Mouse (Mus musculus): ENCODE results near the gene Ugt1a6b. TPM values are rescaled to one million over a fixed set of nuclear protein-coding genes. Genes with fewer than 3 reads are reported as not detected.
"Not testable (repeated sequence)": the region's sequence is repeated elsewhere in the genome, so short reads cannot be mapped to it uniquely, and the experiment has no call there.

The Ugt1a6b gene
- polyA plus RNA-seq (2014; fragmentation: Nextera tagmentation; extraction: Ambion mirVana) = not detected in 2 replicates

GRCm38 (mm10) chr1:88103019-88103418 is at the start of gene Ugt1a6b:
Gene Ugt1a6b (plus strand): TSS chr1:88103252.
- not testable (repeated sequence) for H3K27ac ChIP-seq (ENCODE audit: low read depth); H3K4me3 ChIP-seq (ENCODE audit: low read depth, low read length); H3K9me3 ChIP-seq (ENCODE audit: control insufficient read depth, low read length); H3K4me1 ChIP-seq (replicated peaks; ENCODE audit: control insufficient read depth, insufficient read depth, low read length); H3K9ac ChIP-seq (ENCODE audit: low read length); ATAC-seq (replicated peaks; ENCODE audit: low FRiP score, low TSS enrichment, low read depth); H3K36me3 ChIP-seq (ENCODE audit: control insufficient read depth, insufficient read depth, low read length); H3K4me2 ChIP-seq (ENCODE audit: low read length); H3K27me3 ChIP-seq (replicated peaks; ENCODE audit: control insufficient read depth, insufficient read depth, low read length); DNase-seq (ENCODE audit: low spot score)
- WGBS = 61% methylated on average over 1 of the region's 3 CpGs

DNA sequence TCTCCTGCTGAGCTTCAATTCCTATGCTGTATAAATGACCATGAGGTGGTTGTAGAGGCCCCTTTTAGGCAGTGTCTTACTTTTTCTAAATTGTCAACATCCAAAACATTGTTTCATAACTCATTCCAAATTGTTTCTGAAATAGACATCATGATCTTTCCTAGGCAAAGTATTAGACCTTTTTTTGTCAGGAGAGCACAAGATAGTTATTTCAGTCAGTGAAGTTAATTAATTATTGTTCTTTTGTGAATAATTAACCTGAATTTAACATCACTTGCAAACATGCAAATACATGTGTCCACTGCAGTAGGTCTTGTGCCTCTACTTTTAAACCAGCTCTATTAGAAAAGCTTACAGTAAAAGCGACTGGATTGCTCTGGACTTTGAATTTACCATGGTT is 48.0 kb upstream of the Ugt1a6b start, which contains the start of gene Ugt1a10:
Gene Ugt1a10 (plus strand): TSS at position 301 of the 400 bp plus-strand sequence.
- Histone ChIP-seq H3K9ac (ENCODE audit: low read length) (no peak within 1 kb of the TSS), H3K36me3 (ENCODE audit: control insufficient read depth, insufficient read depth, low read length) (no peaks in the 10 kb centered on the region), H3K4me3 (ENCODE audit: low read depth, low read length) (no peak within 1 kb of the TSS), H3K27me3 (replicated peaks; ENCODE audit: control insufficient read depth, insufficient read depth, low read length) (no peaks in the 10 kb centered on the region), H3K27ac (ENCODE audit: low read depth) (no peak within 1 kb of the TSS), H3K4me1 (replicated peaks; ENCODE audit: control insufficient read depth, insufficient read depth, low read length) (no peaks in the 10 kb centered on the region), H3K9me3 (ENCODE audit: control insufficient read depth, low read length) (no peaks in the 10 kb centered on the region), H3K4me2 (ENCODE audit: low read length) (no peak within 1 kb of the TSS)
- no peak for DNase-seq (ENCODE audit: low spot score)
- no peak for ATAC-seq (replicated peaks; ENCODE audit: low FRiP score, low TSS enrichment, low read depth)
- 76% methylated on average over 1 of the region's 1 CpGs for WGBS

DNA sequence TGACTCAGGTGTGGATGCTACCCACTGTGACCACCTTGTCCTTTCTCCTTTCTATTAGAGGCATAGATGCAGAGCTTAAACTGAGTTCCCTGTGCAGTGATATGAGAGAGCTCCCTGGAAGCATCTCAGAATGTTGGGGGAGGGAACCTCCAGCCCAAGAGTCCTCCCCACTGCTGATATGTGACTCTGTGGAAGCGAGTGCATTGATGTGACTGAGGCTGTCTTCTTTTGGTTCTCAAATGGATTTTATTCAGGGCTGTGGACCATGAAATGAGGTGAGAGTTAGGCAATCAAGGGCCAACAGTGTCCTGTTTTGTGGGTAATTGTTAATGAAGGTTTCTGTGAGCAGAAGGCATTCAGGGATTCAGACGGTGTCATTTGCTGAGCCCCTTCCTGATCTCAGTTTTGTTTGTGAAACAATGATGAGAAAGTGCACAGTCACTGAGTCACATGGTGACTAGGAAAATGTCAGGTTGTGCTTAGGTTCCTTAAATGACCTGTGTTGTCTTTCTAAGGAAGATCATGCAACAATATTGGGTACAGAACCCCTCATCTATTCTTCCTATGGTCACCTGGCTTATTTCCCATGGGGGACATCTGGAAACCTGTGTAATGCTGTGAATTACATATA is 36.5 kb upstream of the Ugt1a6b start:
- H3K4me2 ChIP-seq (ENCODE audit: low read length); H3K9me3 ChIP-seq (ENCODE audit: control insufficient read depth, low read length); DNase-seq (ENCODE audit: low spot score); H3K4me3 ChIP-seq (ENCODE audit: low read depth, low read length); H3K27ac ChIP-seq (ENCODE audit: low read depth); H3K9ac ChIP-seq (ENCODE audit: low read length); H3K36me3 ChIP-seq (ENCODE audit: control insufficient read depth, insufficient read depth, low read length); H3K27me3 ChIP-seq (replicated peaks; ENCODE audit: control insufficient read depth, insufficient read depth, low read length); ATAC-seq (replicated peaks; ENCODE audit: low FRiP score, low TSS enrichment, low read depth); H3K4me1 ChIP-seq (replicated peaks; ENCODE audit: control insufficient read depth, insufficient read depth, low read length): not testable (repeated sequence)
- 64% methylated on average over 1 of the region's 2 CpGs for WGBS

- Histone ChIP-seq H3K9me3 (ENCODE audit: control insufficient read depth, low read length) (no peaks in the 10 kb centered on the region), H3K4me2 (ENCODE audit: low read length) (no peak within 1 kb of the TSS), H3K27ac (ENCODE audit: low read depth) (no peak within 1 kb of the TSS), H3K4me3 (ENCODE audit: low read depth, low read length) (no peak within 1 kb of the TSS), H3K4me1 (replicated peaks; ENCODE audit: control insufficient read depth, insufficient read depth, low read length) (no peaks in the 10 kb centered on the region), H3K9ac (ENCODE audit: low read length) (no peak within 1 kb of the TSS), H3K36me3 (ENCODE audit: control insufficient read depth, insufficient read depth, low read length) (no peaks in the 10 kb centered on the region), H3K27me3 (replicated peaks; ENCODE audit: control insufficient read depth, insufficient read depth, low read length) (no peaks in the 10 kb centered on the region)
- 57% methylated on average over 2 of the region's 2 CpGs for WGBS
- DNase-seq (ENCODE audit: low spot score) (no peak), ATAC-seq (replicated peaks; ENCODE audit: low FRiP score, low TSS enrichment, low read depth) (no peak)
Measured at GRCm38 (mm10) chr1:88070495-88070894, 32.6 kb upstream of the Ugt1a6b start, which contains the start of gene Ugt1a9. Gene Ugt1a9 (plus strand): TSS chr1:88070800.

DNA sequence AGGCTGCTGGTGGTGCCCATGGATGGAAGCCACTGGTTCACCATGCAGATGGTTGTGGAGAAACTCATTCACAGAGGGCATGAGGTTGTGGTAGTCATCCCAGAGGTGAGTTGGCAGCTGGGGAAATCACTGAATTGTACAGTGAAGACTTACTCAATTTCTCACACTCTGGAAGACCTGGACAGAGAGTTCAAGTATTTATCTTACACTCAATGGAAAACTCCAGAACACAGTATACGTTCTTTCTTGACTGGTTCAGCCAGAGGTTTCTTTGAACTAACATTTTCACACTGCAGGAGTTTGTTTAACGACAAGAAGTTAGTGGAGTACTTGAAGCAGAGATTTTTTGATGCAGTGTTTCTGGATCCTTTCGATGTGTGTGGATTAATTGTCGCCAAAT is 32.1 kb upstream of the Ugt1a6b start:
- Histone ChIP-seq H3K4me3 (ENCODE audit: low read depth, low read length) (no peak overlapping the region), H3K4me2 (ENCODE audit: low read length) (no peak overlapping the region), H3K9me3 (ENCODE audit: control insufficient read depth, low read length) (no peaks in the 10 kb centered on the region), H3K4me1 (replicated peaks; ENCODE audit: control insufficient read depth, insufficient read depth, low read length) (no peaks in the 10 kb centered on the region), H3K9ac (ENCODE audit: low read length) (no peak overlapping the region), H3K27ac (ENCODE audit: low read depth) (no peak overlapping the region), H3K36me3 (ENCODE audit: control insufficient read depth, insufficient read depth, low read length) (no peaks in the 10 kb centered on the region), H3K27me3 (replicated peaks; ENCODE audit: control insufficient read depth, insufficient read depth, low read length) (no peaks in the 10 kb centered on the region)
- 71% methylated on average over 4 of the region's 4 CpGs for WGBS
- DNase-seq (ENCODE audit: low spot score) (no peak), ATAC-seq (replicated peaks; ENCODE audit: low FRiP score, low TSS enrichment, low read depth) (no peak)

DNA sequence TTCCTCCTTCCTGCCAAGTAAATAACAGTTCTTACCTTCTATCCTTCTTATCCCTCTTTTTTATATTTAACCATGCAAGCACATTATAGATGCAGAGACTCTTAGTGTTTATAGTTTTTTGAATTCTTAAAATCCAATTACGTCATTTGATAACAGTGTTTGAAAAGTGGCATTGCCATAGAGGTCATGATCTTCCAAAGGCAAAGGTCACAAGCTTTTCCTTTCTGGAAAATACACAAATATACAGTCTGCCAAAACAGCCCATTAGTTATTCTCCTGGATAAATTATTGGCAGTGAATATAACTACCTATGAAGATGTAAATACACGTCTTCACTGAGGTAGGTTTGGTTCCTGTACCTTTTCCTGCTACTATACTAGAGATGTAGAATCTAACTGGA is 28.6 kb upstream of the Ugt1a6b start:
- ATAC-seq (replicated peaks; ENCODE audit: low FRiP score, low TSS enrichment, low read depth) = no peak

GRCm38 (mm10) chr1:88077128-88077527 is 25.9 kb upstream of the Ugt1a6b start:
- no peak for ATAC-seq (replicated peaks; ENCODE audit: low FRiP score, low TSS enrichment, low read depth)
- no peaks in the 10 kb centered on the region for H3K27me3 ChIP-seq (replicated peaks; ENCODE audit: control insufficient read depth, insufficient read depth, low read length)
- 91% methylated on average over 1 of the region's 1 CpGs for WGBS

More for the DNA sequence above, 28.6 kb upstream of the Ugt1a6b start:
- 70% methylated on average over 2 of the region's 2 CpGs for WGBS
- Histone ChIP-seq H3K4me3 (ENCODE audit: low read depth, low read length) (no peak overlapping the region), H3K9ac (ENCODE audit: low read length) (no peak overlapping the region), H3K4me2 (ENCODE audit: low read length) (no peak overlapping the region), H3K4me1 (replicated peaks; ENCODE audit: control insufficient read depth, insufficient read depth, low read length) (no peaks in the 10 kb centered on the region), H3K27me3 (replicated peaks; ENCODE audit: control insufficient read depth, insufficient read depth, low read length) (no peaks in the 10 kb centered on the region), H3K36me3 (ENCODE audit: control insufficient read depth, insufficient read depth, low read length) (no peaks in the 10 kb centered on the region), H3K9me3 (ENCODE audit: control insufficient read depth, low read length) (no peaks in the 10 kb centered on the region), H3K27ac (ENCODE audit: low read depth) (no peak overlapping the region)
- DNase-seq (ENCODE audit: low spot score) = no peak

DNA sequence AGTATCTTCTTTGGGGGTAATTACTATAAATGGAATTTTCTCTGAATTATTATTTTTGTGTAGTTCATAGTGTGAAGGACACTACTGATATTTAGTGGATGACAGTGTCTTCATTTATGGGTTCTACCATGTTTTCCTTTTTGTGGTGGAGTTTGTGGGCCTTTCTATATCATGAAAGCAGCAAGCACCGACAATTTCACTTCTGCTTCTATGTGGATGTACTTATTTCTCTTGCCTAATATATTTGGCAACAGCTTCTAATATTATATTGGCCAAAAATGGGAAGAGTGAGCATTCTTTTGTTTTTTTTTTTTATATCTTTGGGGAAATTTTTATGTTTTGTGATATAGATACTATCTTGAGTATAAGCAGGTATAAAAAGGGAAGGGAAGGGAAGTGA is 21.4 kb upstream of the Ugt1a6b start:
- no peak for ATAC-seq (replicated peaks; ENCODE audit: low FRiP score, low TSS enrichment, low read depth)
- DNase-seq (ENCODE audit: low spot score) = no peak

More at GRCm38 (mm10) chr1:88077128-88077527, 25.9 kb upstream of the Ugt1a6b start:
- H3K36me3 ChIP-seq (ENCODE audit: control insufficient read depth, insufficient read depth, low read length) = no peaks in the 10 kb centered on the region
- no peaks in the 10 kb centered on the region for H3K4me1 ChIP-seq (replicated peaks; ENCODE audit: control insufficient read depth, insufficient read depth, low read length)
- H3K9ac ChIP-seq (ENCODE audit: low read length) = no peak overlapping the region
- H3K4me2 ChIP-seq (ENCODE audit: low read length) = no peak overlapping the region
- no peak for DNase-seq (ENCODE audit: low spot score)
- no peak overlapping the region for H3K4me3 ChIP-seq (ENCODE audit: low read depth, low read length)
- no peaks in the 10 kb centered on the region for H3K9me3 ChIP-seq (ENCODE audit: control insufficient read depth, low read length)
- no peak overlapping the region for H3K27ac ChIP-seq (ENCODE audit: low read depth)

GRCm38 (mm10) chr1:88086125-88086524 is 16.9 kb upstream of the Ugt1a6b start:
- Histone ChIP-seq H3K4me2 (ENCODE audit: low read length) (no peak overlapping the region), H3K9me3 (ENCODE audit: control insufficient read depth, low read length) (no peaks in the 10 kb centered on the region), H3K27me3 (replicated peaks; ENCODE audit: control insufficient read depth, insufficient read depth, low read length) (no peaks in the 10 kb centered on the region), H3K27ac (ENCODE audit: low read depth) (no peak overlapping the region), H3K9ac (ENCODE audit: low read length) (no peak overlapping the region), H3K36me3 (ENCODE audit: control insufficient read depth, insufficient read depth, low read length) (no peaks in the 10 kb centered on the region), H3K4me1 (replicated peaks; ENCODE audit: control insufficient read depth, insufficient read depth, low read length) (no peaks in the 10 kb centered on the region), H3K4me3 (ENCODE audit: low read depth, low read length) (no peak overlapping the region)
- DNase-seq (ENCODE audit: low spot score) = no peak
- 48% methylated on average over 1 of the region's 1 CpGs for WGBS
- no peak for ATAC-seq (replicated peaks; ENCODE audit: low FRiP score, low TSS enrichment, low read depth)

More for the DNA sequence above, 21.4 kb upstream of the Ugt1a6b start:
- Histone ChIP-seq H3K4me3 (ENCODE audit: low read depth, low read length) (no peak overlapping the region), H3K9ac (ENCODE audit: low read length) (no peak overlapping the region), H3K27me3 (replicated peaks; ENCODE audit: control insufficient read depth, insufficient read depth, low read length) (no peaks in the 10 kb centered on the region), H3K27ac (ENCODE audit: low read depth) (no peak overlapping the region), H3K36me3 (ENCODE audit: control insufficient read depth, insufficient read depth, low read length) (no peaks in the 10 kb centered on the region), H3K4me1 (replicated peaks; ENCODE audit: control insufficient read depth, insufficient read depth, low read length) (no peaks in the 10 kb centered on the region), H3K4me2 (ENCODE audit: low read length) (no peak overlapping the region), H3K9me3 (ENCODE audit: control insufficient read depth, low read length) (no peaks in the 10 kb centered on the region)
- 98% methylated on average over 1 of the region's 1 CpGs for WGBS

Data from intestine, embryonic 14.5 days (tissue).